Mouse (Mus musculus) cerebellum, adult 9-10 months (tissue): ENCODE measurements around the gene Plxnd1.
A peak's percentile ranks its signal among the peaks of the same experiment; 100 is the strongest.

ENCODE experiments used
- DNase-seq: peaks from one replicate; pipeline ENCODE4 v3.0.0; 2022

Gene Plxnd1

DNA sequence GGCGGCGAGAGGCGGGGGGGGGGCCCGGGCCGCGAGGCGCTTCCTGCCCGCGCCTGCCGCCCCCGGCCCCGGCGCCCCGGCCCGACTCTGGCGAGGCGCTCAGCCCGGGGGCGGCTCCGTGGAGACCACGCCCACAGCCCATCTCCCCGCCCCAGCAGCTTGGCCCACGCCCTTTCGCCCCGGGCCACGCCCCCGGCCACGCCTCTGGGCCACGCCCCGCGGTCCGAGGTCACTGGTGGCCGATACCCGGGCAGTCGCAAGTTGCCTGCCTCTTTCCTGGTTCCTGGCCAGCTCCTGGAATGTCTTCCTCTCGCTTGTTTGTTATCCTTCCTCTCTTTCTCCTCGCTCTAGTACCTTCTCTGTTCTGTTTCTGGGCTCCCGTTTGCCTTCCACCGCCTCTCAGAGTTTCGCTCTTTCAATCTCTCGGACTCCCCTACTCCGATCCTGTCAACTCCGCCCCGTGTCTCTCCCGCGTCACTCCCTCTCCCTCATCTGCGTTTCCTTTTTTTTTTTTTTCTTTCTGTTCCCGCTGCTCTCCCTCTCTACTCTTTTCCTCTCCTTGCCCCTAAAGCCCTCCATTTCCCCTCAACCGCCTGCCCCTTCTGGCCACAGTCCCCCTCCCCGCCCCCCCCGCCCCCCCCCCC is at the start of gene Plxnd1:
Gene Plxnd1, minus strand, starts transcription at position 129 of the 644 bp plus-strand sequence.
- DNase-seq, result peak; percentile 83

GRCm38 (mm10) chr6:116044039-116044438 is 49.2 kb upstream of the Plxnd1 start:
- DNase-seq, result no peak

DNA sequence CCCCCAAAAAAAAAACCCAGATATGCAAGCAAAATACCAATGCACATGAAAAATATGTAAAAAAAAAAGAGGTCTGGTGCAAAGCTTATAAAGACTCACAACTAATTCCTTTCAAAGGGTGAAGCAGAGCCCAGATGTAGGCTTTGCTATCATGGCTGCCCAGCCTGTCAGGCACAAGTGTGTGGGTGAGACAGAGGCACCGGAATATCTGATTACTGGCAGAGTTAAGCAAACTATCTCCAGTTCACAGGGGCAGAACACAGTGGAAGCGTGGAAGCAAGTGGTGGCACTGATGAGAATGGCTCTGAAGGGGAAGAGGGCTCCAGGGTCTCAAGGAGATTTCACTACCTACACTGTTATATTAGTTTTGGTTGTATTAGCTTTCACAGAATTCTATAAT is 43.4 kb upstream of the Plxnd1 start:
- no peak for DNase-seq

GRCm38 (mm10) chr6:116037281-116037831 is 42.6 kb upstream of the Plxnd1 start:
- DNase-seq, result no peak

DNA sequence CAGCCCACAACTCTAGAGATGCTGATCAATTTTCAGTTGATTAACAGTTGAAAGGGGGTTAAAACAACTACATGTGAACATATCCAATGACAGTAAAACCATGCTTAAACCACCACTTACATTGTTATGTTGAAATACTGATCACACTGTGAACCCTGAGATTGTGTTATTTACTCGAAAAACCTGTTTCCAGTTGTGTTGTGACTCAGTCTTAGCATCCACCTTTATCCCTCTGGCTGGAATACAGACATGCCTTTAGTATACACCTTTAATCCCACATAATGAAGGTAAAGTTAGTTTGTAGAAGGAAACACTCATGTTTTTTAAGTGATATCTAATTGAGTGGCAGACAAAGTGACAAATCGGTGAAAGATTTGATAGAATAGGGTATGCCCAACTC is 41.8 kb upstream of the Plxnd1 start:
- no peak for DNase-seq

DNA sequence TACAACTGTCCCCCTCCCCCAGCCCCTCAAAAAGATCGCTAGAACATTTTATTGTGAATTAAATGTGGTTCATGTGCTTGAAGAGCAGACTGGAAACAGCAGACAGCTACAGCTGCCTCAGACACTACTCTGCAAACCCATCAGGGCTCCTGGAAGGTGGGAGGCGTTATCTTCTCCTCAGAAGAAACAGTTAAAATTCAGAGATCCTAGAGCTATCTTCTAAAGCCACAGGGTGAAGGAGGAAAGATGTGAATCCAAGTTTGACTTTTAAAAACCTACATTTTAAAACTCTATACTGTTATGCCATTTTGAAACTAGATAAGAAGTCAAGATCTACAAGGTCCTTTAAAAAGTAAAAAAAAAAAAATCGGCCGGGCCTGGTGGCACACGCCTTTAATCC is 36.2 kb upstream of the Plxnd1 start:
- no peak for DNase-seq

DNA sequence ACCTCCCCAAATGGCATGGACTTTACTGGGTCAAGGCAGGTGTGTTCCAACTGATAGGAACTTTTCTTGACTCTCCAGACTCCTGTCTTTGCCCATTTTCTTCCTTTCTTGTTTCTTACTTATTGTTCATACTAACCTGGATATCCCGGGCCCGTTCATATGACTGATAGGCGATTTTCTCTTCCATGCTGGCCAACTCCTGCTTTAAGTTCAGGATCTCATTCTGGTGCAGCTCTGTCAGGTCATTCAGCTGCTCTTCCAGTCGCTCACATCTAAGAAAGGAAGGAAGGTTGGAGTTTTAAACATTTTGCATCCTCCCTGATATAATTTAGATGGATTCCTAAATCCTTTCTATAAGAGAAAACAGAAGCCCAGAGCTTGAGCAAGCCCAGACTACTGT is 29.9 kb upstream of the Plxnd1 start:
- no peak for DNase-seq

- no peak for DNase-seq
Observed at GRCm38 (mm10) chr6:116021961-116022485, 27.2 kb upstream of the Plxnd1 start.

DNA sequence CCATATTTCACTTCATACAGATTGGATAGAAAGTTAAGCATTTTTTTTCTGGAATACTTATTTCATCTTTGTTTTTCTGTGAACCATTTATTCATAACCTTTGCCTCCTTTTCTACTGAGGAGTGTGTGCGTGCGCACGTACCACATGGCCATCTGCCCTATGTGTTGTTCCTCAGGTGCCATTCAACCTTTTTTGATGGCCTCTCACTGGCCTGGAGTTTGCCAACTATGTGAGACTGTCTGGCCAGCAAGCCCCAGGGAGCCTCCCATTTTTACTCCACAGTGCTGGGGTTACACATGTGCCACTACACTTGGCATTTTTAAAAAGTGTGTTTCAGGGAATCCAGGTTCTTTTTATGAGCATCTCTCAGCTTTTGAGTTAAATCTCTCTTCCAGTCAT is 21.1 kb upstream of the Plxnd1 start:
- no peak for DNase-seq

DNA sequence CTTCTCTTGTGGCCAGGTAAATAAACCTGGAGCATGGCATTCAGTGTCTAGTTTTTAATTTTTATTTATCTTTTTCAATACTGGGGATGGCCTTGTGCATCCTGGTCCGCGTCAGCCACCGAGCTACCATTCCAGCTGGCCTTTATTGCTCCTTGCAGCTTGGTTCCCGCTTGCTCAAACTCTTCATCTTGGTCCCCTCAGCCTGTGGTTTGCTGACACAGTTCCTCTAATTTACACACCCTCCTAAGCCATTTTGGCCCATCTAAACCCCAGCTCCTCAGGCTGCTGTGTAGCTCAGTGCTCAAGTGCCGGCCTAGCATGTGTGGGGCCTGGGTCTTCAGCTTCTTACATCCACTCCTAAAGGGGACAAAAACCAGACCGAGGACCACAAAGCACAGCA is 19.3 kb upstream of the Plxnd1 start:
- no peak for DNase-seq

DNA sequence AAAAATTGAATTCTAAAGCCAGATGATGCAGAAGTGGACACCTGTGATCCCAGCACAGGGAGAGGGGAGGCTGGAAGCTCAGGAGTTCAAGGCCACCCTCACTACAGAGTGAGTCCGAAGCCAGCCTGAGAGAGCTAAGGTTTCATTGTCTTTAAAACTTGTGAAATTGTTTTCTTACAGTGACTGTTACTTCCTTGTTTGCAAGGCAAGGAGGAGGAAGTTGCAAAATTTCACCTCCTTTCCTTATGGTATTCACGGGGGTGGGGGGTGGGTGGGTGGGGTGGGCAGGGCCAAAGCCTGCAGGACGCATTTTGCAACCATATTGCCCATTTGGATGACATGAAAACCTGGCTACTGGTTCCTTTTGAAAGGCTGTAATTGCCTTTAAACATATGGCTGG is 18.9 kb upstream of the Plxnd1 start:
- DNase-seq, result no peak

GRCm38 (mm10) chr6:116010541-116010940 is 15.7 kb upstream of the Plxnd1 start:
- peak; percentile 88 for DNase-seq

- DNase-seq, result no peak
Observed at GRCm38 (mm10) chr6:116009426-116009825, 14.6 kb upstream of the Plxnd1 start.

- peak; percentile 79 for DNase-seq
Observed at GRCm38 (mm10) chr6:116007561-116008173, 12.9 kb upstream of the Plxnd1 start.

- no peak for DNase-seq
Observed at GRCm38 (mm10) chr6:116006731-116007130, 11.9 kb upstream of the Plxnd1 start.

DNA sequence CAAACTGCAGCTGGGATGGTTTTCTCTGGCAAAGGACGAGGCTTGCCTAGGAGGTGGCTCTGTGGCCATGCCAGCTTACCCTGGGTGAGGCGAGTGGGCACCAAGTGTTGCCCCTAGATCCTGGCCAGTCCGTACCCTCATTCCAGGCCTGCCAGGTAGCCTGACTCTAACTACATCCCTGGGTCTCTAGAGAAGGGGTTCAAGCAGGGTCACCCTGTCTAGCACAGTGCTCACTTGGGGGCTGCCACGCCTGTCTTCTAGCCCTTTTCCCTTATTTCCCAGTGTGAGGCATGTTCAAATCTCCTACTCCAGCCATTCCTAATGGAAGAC is 11.1 kb upstream of the Plxnd1 start:
- DNase-seq, result no peak

DNA sequence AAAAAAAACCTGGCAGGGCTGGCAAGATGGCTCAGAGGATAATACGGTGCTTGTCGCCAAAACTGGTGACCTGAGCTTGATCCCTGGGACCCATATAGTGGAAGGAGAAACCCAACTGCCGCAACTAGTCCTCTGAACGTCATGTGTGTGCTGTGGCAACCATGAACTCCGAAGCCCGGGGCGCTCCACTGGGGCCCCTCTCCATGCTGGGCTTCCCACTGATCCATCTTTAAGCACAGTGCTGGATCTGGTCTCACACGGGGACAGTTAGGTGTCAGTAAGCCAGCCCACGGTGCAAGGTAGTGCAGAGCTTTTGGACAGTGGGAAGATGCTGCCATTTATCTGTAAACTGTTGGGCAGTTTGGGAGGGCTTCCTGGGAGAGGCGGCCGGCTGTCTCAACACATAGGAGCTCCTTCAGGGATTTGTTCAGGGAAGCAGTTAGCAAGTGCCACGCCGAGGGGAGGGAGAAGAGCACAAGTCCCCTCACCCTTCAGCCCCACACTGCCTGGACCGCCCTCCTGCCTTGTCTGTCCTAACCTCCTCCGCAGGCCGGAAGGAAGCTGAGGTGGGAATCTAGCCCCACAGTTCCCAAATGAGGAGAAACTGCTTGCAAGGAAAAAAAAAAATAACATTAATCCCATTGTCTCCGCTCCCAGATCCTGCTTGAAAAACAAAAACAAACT is 10.6 kb upstream of the Plxnd1 start:
- DNase-seq, result no peak

DNA sequence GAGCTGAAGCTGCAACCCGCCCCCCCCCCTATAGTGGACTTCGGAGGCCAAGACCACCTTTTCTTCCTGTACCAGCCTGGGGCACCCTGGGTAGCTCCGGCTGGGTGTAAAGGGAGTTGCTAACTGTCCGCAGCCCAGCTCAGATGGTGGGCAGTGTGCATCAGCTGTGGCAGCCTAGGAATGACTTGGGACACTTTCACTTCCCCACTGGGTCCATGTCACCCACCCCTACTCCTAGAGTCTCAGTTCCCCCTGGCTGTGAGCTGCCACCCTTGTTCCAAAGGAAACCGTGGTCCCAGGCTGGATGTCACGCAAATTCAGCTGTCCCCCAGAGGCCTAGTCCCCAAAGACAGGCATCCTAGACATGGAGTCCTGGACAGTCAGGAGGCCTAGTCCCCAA is 9.9 kb upstream of the Plxnd1 start:
- DNase-seq, result no peak

- no peak for DNase-seq
Observed at GRCm38 (mm10) chr6:116004069-116004468, 9.3 kb upstream of the Plxnd1 start.

GRCm38 (mm10) chr6:116003516-116003915 is 8.7 kb upstream of the Plxnd1 start:
- no peak for DNase-seq

DNA sequence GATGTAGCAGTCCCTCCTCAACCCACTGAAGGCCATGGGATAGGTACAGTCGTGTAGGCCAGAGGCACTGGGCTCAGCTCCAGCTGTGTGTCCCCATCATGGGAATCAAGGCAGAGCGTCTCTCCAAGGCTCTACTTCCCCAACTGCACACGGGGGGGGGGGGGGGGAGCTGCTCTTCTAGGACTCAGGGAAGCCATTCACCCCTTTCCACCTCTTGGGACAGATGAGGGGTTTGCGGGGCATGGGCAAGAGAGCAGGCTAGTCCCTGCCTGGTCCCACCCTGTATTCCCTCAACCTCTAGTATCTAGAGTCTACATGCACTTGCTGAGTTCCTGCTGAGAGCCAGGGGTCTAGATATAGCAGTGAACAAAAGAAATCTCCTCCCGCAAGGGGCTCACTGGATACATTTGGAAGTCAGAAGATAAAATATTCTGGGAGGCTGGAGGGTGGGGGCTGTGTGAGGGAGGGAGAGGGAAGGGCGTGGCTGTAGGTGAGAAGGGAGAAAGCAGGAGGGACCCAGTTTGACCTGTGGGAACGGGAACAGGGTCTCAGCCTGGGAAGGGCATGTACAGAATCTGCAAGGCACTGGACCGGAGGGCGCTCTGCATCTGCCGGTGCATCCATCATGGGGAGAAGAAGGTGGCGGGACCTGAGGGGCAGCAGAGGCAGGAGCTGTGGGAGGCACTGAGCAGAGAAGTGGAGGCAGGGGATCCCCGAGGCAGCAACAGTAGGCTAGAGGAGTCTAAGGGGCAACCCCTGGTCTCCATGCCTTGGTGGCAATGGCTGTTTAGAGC is 7.7 kb upstream of the Plxnd1 start:
- DNase-seq, result no peak

DNA sequence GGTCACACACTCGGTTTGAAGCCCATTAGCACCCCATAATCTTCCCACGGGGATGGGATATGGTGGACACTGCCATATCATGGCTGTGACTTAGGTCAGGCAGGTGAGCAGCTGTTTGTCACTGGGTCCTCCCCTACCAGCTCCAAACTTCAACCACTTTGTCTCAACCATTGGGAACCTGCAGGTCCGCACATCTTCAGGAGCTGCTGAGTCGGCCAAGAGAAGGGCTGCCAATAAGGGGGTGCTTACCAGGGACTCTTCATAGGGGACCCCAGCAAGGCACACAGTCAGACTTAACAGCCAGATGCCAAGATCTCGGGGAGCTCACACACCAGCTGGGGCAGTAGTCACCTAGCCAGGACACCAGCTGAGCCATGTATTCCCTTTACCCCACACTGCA is 6.0 kb upstream of the Plxnd1 start:
- DNase-seq, result no peak

DNA sequence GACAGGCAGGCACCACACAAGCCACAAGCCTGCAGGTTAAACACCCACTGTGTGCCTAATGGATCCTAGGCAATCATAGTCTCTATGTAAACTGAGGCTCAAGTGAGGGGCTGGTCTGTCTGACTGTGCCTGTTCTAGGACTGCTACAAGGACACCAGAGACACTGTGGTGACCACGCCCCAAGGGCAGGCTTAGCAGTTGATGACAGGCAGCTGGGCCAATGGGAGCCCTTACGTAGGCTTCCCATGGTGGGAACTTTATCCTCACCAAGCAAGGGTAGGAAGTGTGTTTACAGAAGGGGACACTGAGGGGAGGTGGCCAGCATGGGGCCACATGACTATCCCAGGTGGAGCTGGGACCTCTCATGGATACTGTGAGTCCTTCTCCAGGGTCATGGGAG is 4.4 kb upstream of the Plxnd1 start:
- DNase-seq, result no peak
